Mouse (Mus musculus) skeletal muscle tissue, adult 2 months (tissue): ENCODE data around the gene Fam196a.

Source experiments
- DNase-seq: peaks from one replicate; pipeline ENCODE4 v3.0.0-alpha.2; 2012; ENCODE audit warnings: low read depth, low spot score

The Fam196a gene

DNA sequence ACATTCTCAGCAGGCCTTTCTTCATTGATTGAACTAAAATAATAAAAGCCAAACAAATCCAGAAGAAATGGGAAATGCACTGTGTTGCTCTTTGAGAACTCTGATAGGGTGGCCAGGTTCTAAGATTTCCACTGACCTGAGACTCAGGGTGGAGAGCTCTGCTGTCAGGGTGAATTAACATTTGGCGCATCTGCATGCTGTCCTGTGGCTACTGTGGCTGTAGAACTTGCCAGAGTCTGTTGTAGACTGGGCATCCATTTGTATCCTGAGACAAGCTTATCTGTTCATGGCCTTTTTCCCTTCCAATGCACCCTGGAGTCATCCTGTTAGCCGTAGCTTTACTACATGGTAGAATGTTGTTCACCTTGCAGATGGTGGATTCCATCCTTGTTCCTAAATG lies 98.2 kb downstream of the Fam196a start:
- DNase-seq, result no peak
